ENCODE assay signal across 8 mouse cellular contexts in the genomic region with DNA sequence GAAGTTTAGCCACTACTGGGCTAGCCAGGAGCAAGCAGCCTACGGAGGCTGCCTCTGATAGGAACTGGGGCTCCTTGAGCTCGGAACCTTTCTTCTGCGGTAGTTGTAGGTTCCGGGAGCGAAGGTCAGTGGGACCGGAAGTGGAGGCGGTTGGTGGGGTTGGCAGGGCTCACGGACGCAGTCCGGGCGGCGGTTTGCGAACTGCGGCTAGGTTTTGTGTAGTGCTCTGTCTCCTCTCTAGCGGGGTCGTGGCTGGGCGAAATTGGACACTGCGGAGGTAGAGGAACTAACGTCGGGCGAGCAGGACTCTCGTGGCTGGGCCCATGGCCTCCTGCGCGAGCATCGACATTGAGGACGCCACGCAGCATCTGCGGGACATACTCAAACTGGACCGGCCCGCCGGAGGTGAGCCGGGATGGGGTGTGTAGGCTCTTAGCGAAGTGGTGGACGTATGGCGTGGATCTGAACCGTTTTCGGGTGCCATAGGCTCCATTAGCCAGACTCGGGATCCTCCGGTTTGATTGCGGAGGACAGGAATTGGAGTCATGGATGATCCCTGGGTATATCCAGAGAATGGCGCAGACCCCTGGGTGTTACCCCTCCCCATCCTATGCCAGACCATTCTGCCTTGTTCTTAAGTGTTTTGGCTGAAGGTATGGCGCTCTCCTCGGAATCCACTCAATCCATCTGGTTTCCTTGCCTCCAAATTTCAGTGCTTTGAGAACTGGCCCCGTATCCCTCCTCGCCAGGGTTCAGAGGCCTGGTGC. TPM values are rescaled to one million over a fixed set of nuclear protein-coding genes. Genes with fewer than 3 reads are reported as not detected.
DNase-seq lines count a peak whose midpoint lies in the region; ATAC-seq lines count a peak whose summit lies in the region.

Edc4 (plus strand) TSS at position 128 of the 767 bp plus-strand sequence.

- peak; percentile 87 to 90 for DNase-seq in adrenal gland, adult 18-20 months (ENCODE audit: low spot score in 2 of 2)
- peak; percentile 92 for DNase-seq in embryo, embryonic 10.5 days (ENCODE audit: low spot score)
- peak; percentile 76 for DNase-seq in gastrocnemius, postnatal 25 days
- peak; percentile 79 to 90 for DNase-seq in left cerebral cortex, postnatal 14 days (ENCODE audit: low spot score in 2 of 2)
- DNase-seq in right cerebral cortex, postnatal 14 days = peak; percentile 82
- peak; percentile 84 for DNase-seq in urinary bladder, postnatal 36 days (ENCODE audit: low spot score in 2 of 2)

- intact Hi-C loops in left cerebral cortex, postnatal 14 days (cut with DNase I) = no loop called here

- ATAC-seq in inflammation-experienced regulatory T-cells, adult 6 months = peak; percentile 94
- ATAC-seq in megakaryocyte-erythroid progenitor cell, adult 5-6 weeks (replicated peaks; ENCODE audit: low FRiP score, low TSS enrichment, poor library complexity, severe bottlenecking) = peak; percentile 91

RNA-seq across cellular contexts. Expression of gene Edc4, which starts in this region (rescaled TPM):
- 10 to 100 TPM; 35.0 to 36.7 TPM for total RNA-seq in adrenal gland, adult 18-20 months (2021)
- total RNA-seq in gastrocnemius, postnatal 25 days (2021) = 10 to 100 TPM; 17.5 to 18.4 TPM
- polyA plus RNA-seq in inflammation-experienced regulatory T-cells, adult 6 months (2017; shearing (Covaris generic)) = 10 to 100 TPM; 28.1 to 41.1 (median 33.9) TPM
- total RNA-seq in left cerebral cortex, postnatal 14 days (2021) = 10 to 100 TPM; 59.8 to 62.1 TPM
- 45.9 and 46.3 TPM in 2 replicates for total RNA-seq in megakaryocyte-erythroid progenitor cell, adult 5-6 weeks (2014; fragmentation: Nextera tagmentation)
- 25.9 and 38.4 TPM in 2 replicates for total RNA-seq in megakaryocyte-erythroid progenitor cell, adult 5-6 weeks (2017)

Comparison
In these comparisons a context has a peak if more than half of its experiments do, and no peak if none do; other contexts are left out.
1. Peak in every context shown above with its lines: DNase-seq and ATAC-seq.